Mouse (Mus musculus) retina, postnatal 1 day (tissue): Measurements from ENCODE around the gene Mss51.

ENCODE experiments used
- DNase-seq: peaks from one replicate; pipeline ENCODE4 v3.0.0-alpha.2; 2012

Mss51 gene

GRCm38 (mm10) chr14:20496603-20497002 lies at the start of gene Mss51:
Gene Mss51 (minus strand): TSS chr14:20496901.
- DNase-seq = no peak

GRCm38 (mm10) chr14:20546415-20546814 lies 49.7 kb upstream of the Mss51 start, which contains the start of gene Ppp3cb:
Gene Ppp3cb (minus strand): TSS chr14:20546573.
- DNase-seq = peak; percentile 97

GRCm38 (mm10) chr14:20545529-20546331 lies 49.0 kb upstream of the Mss51 start:
- peak; percentile 88 for DNase-seq

- peak; percentile 3 for DNase-seq
Measured at GRCm38 (mm10) chr14:20544467-20545411, 48.0 kb upstream of the Mss51 start.

- DNase-seq = no peak
Measured at GRCm38 (mm10) chr14:20529643-20530042, 32.9 kb upstream of the Mss51 start.

- no peak for DNase-seq
Measured at GRCm38 (mm10) chr14:20520179-20520578, 23.5 kb upstream of the Mss51 start.

- DNase-seq = no peak
Measured at GRCm38 (mm10) chr14:20508424-20508823, 11.7 kb upstream of the Mss51 start.

GRCm38 (mm10) chr14:20502966-20503365 lies 6.3 kb upstream of the Mss51 start:
- no peak for DNase-seq

GRCm38 (mm10) chr14:20499982-20500381 lies 3.3 kb upstream of the Mss51 start:
- DNase-seq = no peak

- no peak for DNase-seq
Measured at GRCm38 (mm10) chr14:20486031-20486430, 10.7 kb downstream of the Mss51 start.

- no peak for DNase-seq
Measured at GRCm38 (mm10) chr14:20482051-20482751, 14.5 kb downstream of the Mss51 start.

- DNase-seq = peak; percentile 25
Measured at GRCm38 (mm10) chr14:20481211-20481610, 15.5 kb downstream of the Mss51 start.

- DNase-seq = no peak
Measured at GRCm38 (mm10) chr14:20480195-20480579, 16.5 kb downstream of the Mss51 start.

GRCm38 (mm10) chr14:20479291-20480194 lies 17.2 kb downstream of the Mss51 start, which contains the start of gene Anxa7:
Gene Anxa7 (minus strand): TSS chr14:20480133.
- peak; percentile 70 for DNase-seq

GRCm38 (mm10) chr14:20478801-20479200 lies 17.9 kb downstream of the Mss51 start:
- DNase-seq = no peak

- no peak for DNase-seq
Measured at GRCm38 (mm10) chr14:20478385-20478784, 18.3 kb downstream of the Mss51 start.

GRCm38 (mm10) chr14:20477261-20478025 lies 19.3 kb downstream of the Mss51 start:
- DNase-seq = no peak

GRCm38 (mm10) chr14:20460216-20460615 lies 36.5 kb downstream of the Mss51 start:
- DNase-seq = no peak

- no peak for DNase-seq
Measured at GRCm38 (mm10) chr14:20458378-20458777, 38.3 kb downstream of the Mss51 start.

GRCm38 (mm10) chr14:20452929-20453328 lies 43.8 kb downstream of the Mss51 start:
- DNase-seq = no peak

- peak; percentile 79 for DNase-seq
Measured at GRCm38 (mm10) chr14:20451765-20452331, 44.9 kb downstream of the Mss51 start, which contains the start of gene Cfap70. Gene Cfap70 (minus strand): TSS chr14:20452226.
